Mouse (Mus musculus) stomach, embryonic 16.5 days (tissue): Measurements from ENCODE around the gene Nid2. TPM values are rescaled to one million over a fixed set of nuclear protein-coding genes. Genes with fewer than 3 reads are reported as not detected.

Experiments
- ATAC-seq: fragments of 200-750 bp; cut with Nextera tagmentation; 2 replicates; pipeline ENCODE4 v1.8.0; 2017; ENCODE audit warnings: moderate number of reproducible peaks, moderate TSS enrichment; ENCODE audit not compliant: insufficient read depth, low FRiP score
- H3K27ac ChIP-seq: fragments of 300-500 bp; sonication (generic); 2 replicates; pipeline ENCODE4 v1.5.1; 2014; ENCODE audit warnings: low read length
- H3K27me3 ChIP-seq: fragments of 300-500 bp; sonication (generic); 2 replicates; pipeline ENCODE4 v1.6.1; 2014; ENCODE audit warnings: low read length, control low read depth, mixed read lengths; ENCODE audit not compliant: control insufficient read depth, insufficient read depth
- H3K36me3 ChIP-seq: fragments of 300-500 bp; sonication (generic); 2 replicates; pipeline ENCODE4 v1.6.1; 2014; ENCODE audit warnings: low read length; ENCODE audit not compliant: control insufficient read depth, insufficient read depth
- H3K4me1 ChIP-seq: fragments of 300-500 bp; sonication (generic); 2 replicates; pipeline ENCODE4 v1.6.1; 2014; ENCODE audit warnings: low read length, control low read depth, mixed read lengths; ENCODE audit not compliant: control insufficient read depth, insufficient read depth
- H3K4me2 ChIP-seq: fragments of 300-500 bp; sonication (generic); 2 replicates; pipeline ENCODE4 v1.6.1; 2014; ENCODE audit warnings: low read depth, low read length, mixed read lengths
- H3K4me3 ChIP-seq: fragments of 300-500 bp; sonication (generic); replicated peaks from 2 replicates; pipeline ENCODE4 v1.5.1; 2014; ENCODE audit warnings: mild to moderate bottlenecking, low read length
- H3K9ac ChIP-seq: fragments of 300-500 bp; sonication (generic); 2 replicates; pipeline ENCODE4 v1.6.1; 2014; ENCODE audit warnings: low read length
- H3K9me3 ChIP-seq: fragments of 300-500 bp; sonication (generic); replicated peaks from 2 replicates; pipeline ENCODE4 v1.6.1; 2016; ENCODE audit warnings: low read length, control low read depth; ENCODE audit not compliant: control insufficient read depth
- WGBS: fragments of 180-500 bp; shearing (Covaris S2); extraction: QIAGEN DNeasy Blood & Tissue Kit; methylation state at CpG from one replicate; pipeline ENCODE4 v1.1.7; 2014; 5-methylcytosine and 5-hydroxymethylcytosine counted together
- polyA plus RNA-seq: library from polyadenylated mRNA; unstranded; fragments of >200 nt; fragmentation: Nextera tagmentation; extraction: Ambion mirVana; gene quantifications from 2 replicates; pipeline ENCODE4 v1.2.1, GENCODE M21; 2015

The Nid2 gene
- polyA plus RNA-seq, 1 experiment from 2014 or later: 94.3 TPM

- Histone ChIP-seq H3K36me3 (peaks cover 8% of the 10 kb centered on the region; the same call in 1 of the 2 replicates), H3K4me3 (no peak overlapping the region), H3K27ac (no peak overlapping the region), H3K9me3 (no peaks in the 10 kb centered on the region), H3K4me2 (no peak overlapping the region), H3K27me3 (no peaks in the 10 kb centered on the region), H3K4me1 (no peaks in the 10 kb centered on the region), H3K9ac (no peak overlapping the region)
- 82% methylated on average over 10 of the region's 10 CpGs for WGBS
- ATAC-seq: no peak
Observed at GRCm38 (mm10) chr14:19809934-19810333, 58.9 kb downstream of the Nid2 start.

GRCm38 (mm10) chr14:19813061-19813460 lies 62.0 kb downstream of the Nid2 start:
- Histone ChIP-seq H3K27me3 (no peaks in the 10 kb centered on the region), H3K4me2 (no peak overlapping the region), H3K36me3 (peaks cover 8% of the 10 kb centered on the region; the same call in 1 of the 2 replicates), H3K9me3 (no peaks in the 10 kb centered on the region), H3K9ac (no peak overlapping the region), H3K4me1 (no peaks in the 10 kb centered on the region), H3K4me3 (no peak overlapping the region), H3K27ac (no peak overlapping the region)
- ATAC-seq: no peak
- 86% methylated on average over 2 of the region's 2 CpGs for WGBS

- WGBS: 2% methylated on average over 1 of the region's 1 CpGs
- ATAC-seq: no peak
- no peak overlapping the region for H3K9ac ChIP-seq
Observed at GRCm38 (mm10) chr14:19817949-19818348, 66.9 kb downstream of the Nid2 start.

GRCm38 (mm10) chr14:19821686-19822085 lies 70.6 kb downstream of the Nid2 start:
- Histone ChIP-seq H3K27ac (no peak overlapping the region), H3K36me3 (peaks cover 11% of the 10 kb centered on the region), H3K27me3 (no peaks in the 10 kb centered on the region), H3K9ac (no peak overlapping the region), H3K4me1 (peaks cover 9% of the 10 kb centered on the region), H3K4me2 (no peak overlapping the region), H3K4me3 (no peak overlapping the region), H3K9me3 (0 out of 2 replicates have a peak, but pooled peaks cover 3% of the 10 kb centered on the region)
- 96% methylated on average over 5 of the region's 5 CpGs for WGBS
- ATAC-seq: no peak

More at GRCm38 (mm10) chr14:19817949-19818348, 66.9 kb downstream of the Nid2 start:
- Histone ChIP-seq H3K27me3 (no peaks in the 10 kb centered on the region), H3K4me3 (no peak overlapping the region), H3K4me1 (peaks cover 4% of the 10 kb centered on the region; the same call in 1 of the 2 replicates), H3K9me3 (0 out of 2 replicates have a peak, but pooled peaks cover 3% of the 10 kb centered on the region), H3K4me2 (no peak overlapping the region), H3K27ac (no peak overlapping the region), H3K36me3 (peaks cover 11% of the 10 kb centered on the region)

- Histone ChIP-seq H3K27me3 (no peaks in the 10 kb centered on the region), H3K4me3 (peak within 1 kb of the TSS; percentile 96), H3K9me3 (0 out of 2 replicates have a peak, but pooled peaks cover 3% of the 10 kb centered on the region), H3K9ac (peak within 1 kb of the TSS; percentile 93), H3K27ac (peak within 1 kb of the TSS; percentile 83), H3K4me1 (peaks cover 9% of the 10 kb centered on the region), H3K36me3 (peaks cover 11% of the 10 kb centered on the region), H3K4me2 (peak within 1 kb of the TSS; percentile 67)
- WGBS: under 1% methylated on average over 80 of the region's 80 CpGs
- peak; percentile 100 for ATAC-seq
Observed at GRCm38 (mm10) chr14:19823321-19824142, 72.5 kb downstream of the Nid2 start, which contains the start of gene Rtraf. Gene Rtraf (minus strand): TSS chr14:19823824.

- no peak overlapping the region for H3K4me2 ChIP-seq
- 61% methylated on average over 11 of the region's 11 CpGs for WGBS
- ATAC-seq: no peak
- H3K27me3 ChIP-seq: no peaks in the 10 kb centered on the region
- H3K36me3 ChIP-seq: peaks cover 7% of the 10 kb centered on the region
- H3K9me3 ChIP-seq: 0 out of 2 replicates have a peak, but pooled peaks cover 3% of the 10 kb centered on the region
- no peak overlapping the region for H3K4me3 ChIP-seq
- H3K9ac ChIP-seq: no peak overlapping the region
- peaks cover 9% of the 10 kb centered on the region for H3K4me1 ChIP-seq
- no peak overlapping the region for H3K27ac ChIP-seq
Observed at GRCm38 (mm10) chr14:19825481-19825880, 74.4 kb downstream of the Nid2 start.

GRCm38 (mm10) chr14:19836289-19836688 lies 85.2 kb downstream of the Nid2 start:
- Histone ChIP-seq H3K9me3 (no peaks in the 10 kb centered on the region), H3K9ac (no peak overlapping the region), H3K4me2 (no peak overlapping the region), H3K4me1 (no peaks in the 10 kb centered on the region), H3K36me3 (no peaks in the 10 kb centered on the region), H3K4me3 (no peak overlapping the region), H3K27ac (no peak overlapping the region), H3K27me3 (no peaks in the 10 kb centered on the region)
- ATAC-seq: no peak
- 78% methylated on average over 3 of the region's 3 CpGs for WGBS

- H3K27me3 ChIP-seq: no peaks in the 10 kb centered on the region
- H3K9me3 ChIP-seq: no peaks in the 10 kb centered on the region
- H3K4me2 ChIP-seq: peak overlapping the region; percentile 34
- 25% methylated on average over 15 of the region's 15 CpGs for WGBS
- no peaks in the 10 kb centered on the region for H3K36me3 ChIP-seq
- peak; percentile 44; the same call in 1 of the 2 replicates for ATAC-seq
- no peak overlapping the region for H3K27ac ChIP-seq
- peak overlapping the region; percentile 56 for H3K9ac ChIP-seq
- peak overlapping the region; percentile 28 for H3K4me3 ChIP-seq
- no peaks in the 10 kb centered on the region for H3K4me1 ChIP-seq
Observed at GRCm38 (mm10) chr14:19839600-19840332, 88.7 kb downstream of the Nid2 start.

- H3K4me3 ChIP-seq: no peak overlapping the region
- H3K9ac ChIP-seq: no peak overlapping the region
- H3K4me1 ChIP-seq: no peaks in the 10 kb centered on the region
- no peak overlapping the region for H3K4me2 ChIP-seq
- no peaks in the 10 kb centered on the region for H3K27me3 ChIP-seq
- peaks cover 4% of the 10 kb centered on the region; the same call in 1 of the 2 replicates for H3K9me3 ChIP-seq
- no peak for ATAC-seq
- no peak overlapping the region for H3K27ac ChIP-seq
- WGBS: 50% methylated on average over 3 of the region's 3 CpGs
- no peaks in the 10 kb centered on the region for H3K36me3 ChIP-seq
Observed at GRCm38 (mm10) chr14:19853471-19853870, 102.4 kb downstream of the Nid2 start.
